Mouse (Mus musculus): ENCODE measurements around the gene Tmprss6. TPM values are rescaled to one million over a fixed set of nuclear protein-coding genes. Genes with fewer than 3 reads are reported as not detected.

Gene Tmprss6
- total and polyA plus RNA-seq, 3 experiments = not detected

DNA sequence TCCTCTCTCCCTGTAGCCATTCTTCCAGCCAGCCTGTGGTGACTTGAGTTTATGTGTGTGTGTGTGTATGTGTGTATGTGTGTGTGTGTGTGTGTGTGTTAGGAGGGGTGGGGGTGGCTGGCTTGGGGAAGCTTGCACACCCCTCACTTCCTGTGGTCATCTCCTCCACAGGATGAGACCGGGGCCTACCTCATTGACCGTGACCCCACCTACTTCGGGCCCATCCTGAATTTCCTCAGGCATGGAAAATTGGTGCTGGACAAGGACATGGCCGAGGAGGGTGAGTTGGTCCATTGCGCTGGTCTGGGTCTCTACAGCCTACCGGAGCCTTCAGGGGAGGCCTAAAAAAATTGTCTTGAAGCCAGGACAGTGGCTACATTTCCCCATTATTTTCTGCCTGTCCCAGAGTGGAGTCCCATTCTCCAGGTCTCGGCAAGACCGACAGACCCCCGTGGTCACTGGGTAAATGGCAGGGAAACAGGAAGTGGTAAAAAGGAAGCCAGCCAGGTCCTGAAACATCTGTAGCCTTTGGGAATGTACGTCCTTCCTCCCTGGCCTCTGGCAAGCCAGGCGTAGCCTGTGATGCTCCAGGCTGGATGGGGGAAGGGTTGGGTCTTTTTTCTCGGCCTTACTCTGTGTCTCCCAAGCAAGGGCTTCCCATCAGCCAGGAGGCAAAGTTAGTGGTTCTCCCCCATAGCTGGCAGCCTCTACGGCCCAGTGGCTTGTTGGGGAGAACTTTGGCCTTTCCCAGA, 38.4 kb downstream of the Tmprss6 start:
- 40% methylated on average over 13 of the region's 13 CpGs for WGBS
- peak; percentile 49 to 55 for DNase-seq
- peak overlapping the region; percentile 75; the same call in 1 of the 2 replicates for H3K4me3 ChIP-seq
- H3K4me1 ChIP-seq (ENCODE audit: control insufficient read depth, insufficient read depth, low read length) = peaks cover 2% of the 10 kb centered on the region; the same call in 1 of the 2 replicates
- no peaks in the 10 kb centered on the region for H3K36me3 ChIP-seq (ENCODE audit: control insufficient read depth, insufficient read depth, low read length)
- peak overlapping the region; percentile 77 for H3K27ac ChIP-seq
- TF ChIP-seq POLR2A (IDR thresholded peaks at IDR 0.05; ENCODE audit: insufficient read depth, low read depth, low read length) (0 out of 2 replicates have a peak, but pooled peaks have one; percentile 29), EP300 (IDR thresholded peaks at IDR 0.05; ENCODE audit: insufficient read depth, low read depth, low read length) (0 out of 2 replicates have a peak, but pooled peaks have one; percentile 29), CTCF (IDR thresholded peaks at IDR 0.05) (no peak)
- no peaks in the 10 kb centered on the region for H3K79me2 ChIP-seq (replicated peaks; ENCODE audit: control insufficient read depth, insufficient read depth, low read length)
- H3K9ac ChIP-seq (ENCODE audit: low read depth, low read length) = no peak overlapping the region
- intact Hi-C loops (cut with DNase I) = loop anchor here (2.0 kb wide), 1 partner anchor 23 kb away; the partner anchor contains the start of gene Mpst
- no peaks in the 10 kb centered on the region for H3K27me3 ChIP-seq (ENCODE audit: control insufficient read depth, insufficient read depth, low read length)

DNA sequence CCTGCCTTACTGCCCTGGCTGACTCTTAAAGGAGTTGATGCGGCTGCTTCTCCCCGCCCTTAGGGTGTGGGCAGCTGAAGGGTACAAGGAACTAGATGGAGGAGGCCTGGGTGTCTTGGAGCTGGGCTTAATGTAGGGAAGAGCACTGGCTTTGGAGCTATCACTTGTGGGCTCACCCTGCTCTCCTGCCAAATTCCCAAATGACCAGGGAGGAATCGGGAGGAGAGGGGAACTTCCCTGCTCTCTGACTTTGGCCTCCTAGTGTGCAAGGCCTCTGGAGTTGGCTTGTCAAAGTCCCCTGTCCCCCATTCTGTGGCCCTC, 39.3 kb downstream of the Tmprss6 start:
- TF ChIP-seq EP300 (IDR thresholded peaks at IDR 0.05; ENCODE audit: insufficient read depth, low read depth, low read length) (no peak), POLR2A (IDR thresholded peaks at IDR 0.05; ENCODE audit: insufficient read depth, low read depth, low read length) (0 out of 2 replicates have a peak, but pooled peaks have one; percentile 20), CTCF (IDR thresholded peaks at IDR 0.05) (no peak)
- H3K9ac ChIP-seq (ENCODE audit: low read depth, low read length) = peak overlapping the region; percentile 72
- H3K27ac ChIP-seq = peak overlapping the region; percentile 77
- H3K4me1 ChIP-seq (ENCODE audit: control insufficient read depth, insufficient read depth, low read length) = peaks cover 2% of the 10 kb centered on the region; the same call in 1 of the 2 replicates
- intact Hi-C loops (cut with DNase I) = loop anchor here (2.0 kb wide), 1 partner anchor 22 kb away; the partner anchor contains the start of gene Mpst
- no peaks in the 10 kb centered on the region for H3K27me3 ChIP-seq (ENCODE audit: control insufficient read depth, insufficient read depth, low read length)
- H3K36me3 ChIP-seq (ENCODE audit: control insufficient read depth, insufficient read depth, low read length) = no peaks in the 10 kb centered on the region
- 25% methylated on average over 3 of the region's 3 CpGs for WGBS
- peak overlapping the region; percentile 75 for H3K4me3 ChIP-seq
- DNase-seq = no peak
- no peaks in the 10 kb centered on the region for H3K79me2 ChIP-seq (replicated peaks; ENCODE audit: control insufficient read depth, insufficient read depth, low read length)

DNA sequence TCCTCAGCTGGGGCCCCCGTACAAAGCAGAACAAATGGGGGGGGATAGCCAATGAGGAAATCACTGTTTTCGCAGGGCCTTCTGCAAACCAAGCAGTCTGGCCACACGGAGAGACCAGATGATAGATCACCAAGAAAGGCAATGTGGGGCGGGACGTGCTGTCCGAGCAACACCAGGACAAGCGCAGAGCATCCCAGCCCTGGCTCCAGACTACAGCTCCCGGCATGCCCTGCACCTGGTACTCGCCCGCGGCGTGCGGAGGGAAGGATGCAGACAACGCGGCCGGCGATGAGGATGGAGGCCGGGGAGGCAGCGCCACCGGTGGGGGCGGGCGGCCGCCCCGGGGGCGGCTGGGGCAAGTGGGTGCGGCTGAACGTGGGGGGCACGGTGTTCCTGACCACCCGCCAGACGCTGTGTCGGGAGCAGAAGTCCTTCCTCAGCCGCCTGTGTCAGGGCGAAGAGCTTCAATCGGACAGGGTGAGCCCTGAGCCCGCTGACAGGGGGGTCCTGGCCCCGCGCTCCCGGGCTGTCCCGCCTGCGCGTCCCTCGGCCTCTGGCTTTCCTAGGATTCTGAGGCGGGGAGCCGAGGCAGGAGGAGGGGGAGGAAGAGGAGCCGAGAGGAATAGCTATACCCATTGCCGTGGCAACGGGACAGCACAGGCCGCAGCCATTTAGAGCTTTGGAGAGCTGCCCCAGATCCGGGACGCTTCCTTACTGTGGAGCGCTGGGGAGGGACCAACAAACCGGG, 39.9 kb downstream of the Tmprss6 start, which contains the start of gene Kctd17:
Gene Kctd17 (plus strand): TSS at position 174 of the 748 bp plus-strand sequence.
- no peaks in the 10 kb centered on the region for H3K79me2 ChIP-seq (replicated peaks; ENCODE audit: control insufficient read depth, insufficient read depth, low read length)
- H3K4me3 ChIP-seq = peak within 1 kb of the TSS; percentile 75
- peak within 1 kb of the TSS; percentile 77 for H3K27ac ChIP-seq
- peaks cover 2% of the 10 kb centered on the region; the same call in 1 of the 2 replicates for H3K4me1 ChIP-seq (ENCODE audit: control insufficient read depth, insufficient read depth, low read length)
- peak within 1 kb of the TSS; percentile 72 for H3K9ac ChIP-seq (ENCODE audit: low read depth, low read length)
- DNase-seq = peak; percentile 82
- 2% methylated on average over 52 of the region's 52 CpGs for WGBS
- no peaks in the 10 kb centered on the region for H3K36me3 ChIP-seq (ENCODE audit: control insufficient read depth, insufficient read depth, low read length)
- TF ChIP-seq POLR2A (IDR thresholded peaks at IDR 0.05; ENCODE audit: insufficient read depth, low read depth, low read length) = 0 out of 2 replicates have a peak, but pooled peaks have one; percentile 43
- TF ChIP-seq EP300 (IDR thresholded peaks at IDR 0.05; ENCODE audit: insufficient read depth, low read depth, low read length) = no peak
- TF ChIP-seq CTCF (IDR thresholded peaks at IDR 0.05) = no peak
- intact Hi-C loops (cut with DNase I) = loop anchor here (2.0 kb wide), 1 partner anchor 22 kb away; the partner anchor contains the start of gene Mpst
- no peaks in the 10 kb centered on the region for H3K27me3 ChIP-seq (ENCODE audit: control insufficient read depth, insufficient read depth, low read length)

DNA sequence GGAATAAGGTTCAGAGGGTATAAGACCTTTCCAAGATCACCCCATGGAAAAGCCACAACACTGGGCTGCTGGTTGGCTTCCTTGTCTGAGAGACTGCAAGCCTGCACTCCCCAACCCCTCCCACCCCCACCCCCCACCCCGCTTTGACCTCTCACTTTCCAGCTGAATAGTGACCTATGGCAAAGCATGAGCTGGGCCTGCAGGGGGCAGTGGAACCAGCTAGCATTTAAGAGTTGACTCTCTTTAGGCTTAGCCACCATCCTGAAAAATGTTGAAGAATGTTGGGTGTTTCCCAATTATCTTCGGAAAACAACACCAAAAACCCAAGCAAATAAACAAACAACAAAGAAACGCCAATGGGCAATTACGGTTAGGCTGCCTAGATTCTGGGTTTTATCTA, 43.2 kb downstream of the Tmprss6 start:
- no peaks in the 10 kb centered on the region for H3K4me1 ChIP-seq (ENCODE audit: control insufficient read depth, insufficient read depth, low read length)
- H3K27ac ChIP-seq = no peak overlapping the region
- intact Hi-C loops (cut with DNase I) = no loop called here
- H3K36me3 ChIP-seq (ENCODE audit: control insufficient read depth, insufficient read depth, low read length) = no peaks in the 10 kb centered on the region
- no peaks in the 10 kb centered on the region for H3K79me2 ChIP-seq (replicated peaks; ENCODE audit: control insufficient read depth, insufficient read depth, low read length)
- TF ChIP-seq POLR2A (IDR thresholded peaks at IDR 0.05; ENCODE audit: insufficient read depth, low read depth, low read length) = no peak
- TF ChIP-seq CTCF (IDR thresholded peaks at IDR 0.05) = no peak
- no peak for TF ChIP-seq EP300 (IDR thresholded peaks at IDR 0.05; ENCODE audit: insufficient read depth, low read depth, low read length)
- DNase-seq = no peak
- no peak overlapping the region for H3K4me3 ChIP-seq
- H3K27me3 ChIP-seq (ENCODE audit: control insufficient read depth, insufficient read depth, low read length) = no peaks in the 10 kb centered on the region
- H3K9ac ChIP-seq (ENCODE audit: low read depth, low read length) = no peak overlapping the region
- 68% methylated on average over 4 of the region's 4 CpGs for WGBS

DNA sequence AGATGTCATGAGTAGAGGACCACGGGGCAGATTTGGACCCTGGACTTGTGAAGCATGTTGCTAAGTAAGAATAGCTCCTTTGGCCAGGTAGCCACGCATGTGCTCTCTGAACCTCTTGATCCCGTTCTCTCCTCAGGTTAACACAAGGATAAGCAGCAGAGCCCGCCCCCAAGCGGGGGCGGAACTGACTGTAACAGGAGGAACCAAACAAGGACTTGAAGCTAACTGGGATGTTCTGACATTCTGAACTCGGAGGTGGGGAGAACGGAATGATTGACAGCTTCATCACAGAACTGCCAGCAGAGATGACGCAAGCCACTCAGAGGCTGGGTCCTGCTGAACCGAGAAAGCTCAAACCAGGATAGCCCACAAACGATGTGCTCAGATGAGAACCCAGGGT, 43.9 kb downstream of the Tmprss6 start:
- Histone ChIP-seq H3K79me2 (replicated peaks; ENCODE audit: control insufficient read depth, insufficient read depth, low read length) (no peaks in the 10 kb centered on the region), H3K36me3 (ENCODE audit: control insufficient read depth, insufficient read depth, low read length) (no peaks in the 10 kb centered on the region), H3K4me3 (no peak overlapping the region), H3K4me1 (ENCODE audit: control insufficient read depth, insufficient read depth, low read length) (no peaks in the 10 kb centered on the region), H3K27me3 (ENCODE audit: control insufficient read depth, insufficient read depth, low read length) (no peaks in the 10 kb centered on the region), H3K27ac (no peak overlapping the region), H3K9ac (ENCODE audit: low read depth, low read length) (no peak overlapping the region)
- DNase-seq = no peak
- 16% methylated on average over 11 of the region's 11 CpGs for WGBS
- intact Hi-C loops (cut with DNase I) = no loop called here
- TF ChIP-seq CTCF (IDR thresholded peaks at IDR 0.05) = no peak
- no peak for TF ChIP-seq EP300 (IDR thresholded peaks at IDR 0.05; ENCODE audit: insufficient read depth, low read depth, low read length)
- TF ChIP-seq POLR2A (IDR thresholded peaks at IDR 0.05; ENCODE audit: insufficient read depth, low read depth, low read length) = no peak

Measured in heart, adult 2 months (tissue).